Mouse (Mus musculus) embryonic facial prominence, embryonic 12.5 days (tissue): ENCODE measurements around the gene 4930544D05Rik. TPM values are rescaled to one million over a fixed set of nuclear protein-coding genes. Genes with fewer than 3 reads are reported as not detected.

ENCODE experiments used
- ATAC-seq: fragments of 200-750 bp; cut with Nextera tagmentation; 2 replicates; pipeline ENCODE4 v1.8.0; 2017; ENCODE audit not compliant: insufficient number of reproducible peaks, insufficient read depth, low FRiP score, low TSS enrichment
- H3K27ac ChIP-seq: fragments of 300-500 bp; sonication (generic); 2 replicates; pipeline ENCODE4 v1.5.1; 2016; ENCODE audit warnings: mild to moderate bottlenecking
- H3K27me3 ChIP-seq: fragments of 300-500 bp; sonication (generic); 2 replicates; pipeline ENCODE4 v1.6.1; 2016; ENCODE audit warnings: mild to moderate bottlenecking, moderate library complexity
- H3K36me3 ChIP-seq: fragments of 300-500 bp; sonication (generic); 2 replicates; pipeline ENCODE4 v1.6.1; 2016; ENCODE audit warnings: mild to moderate bottlenecking
- H3K4me1 ChIP-seq: fragments of 300-500 bp; sonication (generic); 2 replicates; pipeline ENCODE4 v1.6.1; 2016
- H3K4me2 ChIP-seq: fragments of 300-500 bp; sonication (generic); replicated peaks from 2 replicates; pipeline ENCODE4 v1.6.1; 2016; ENCODE audit warnings: mild to moderate bottlenecking, moderate library complexity
- H3K4me3 ChIP-seq: fragments of 300-500 bp; sonication (generic); 2 replicates; pipeline ENCODE4 v1.5.1; 2016; ENCODE audit warnings: mild to moderate bottlenecking
- H3K9ac ChIP-seq: fragments of 300-500 bp; sonication (generic); 2 replicates; pipeline ENCODE4 v1.6.1; 2016; ENCODE audit warnings: mild to moderate bottlenecking, moderate library complexity
- H3K9me3 ChIP-seq: fragments of 300-500 bp; sonication (generic); 2 replicates; pipeline ENCODE4 v1.6.1; 2016; ENCODE audit warnings: mild to moderate bottlenecking, moderate library complexity
- WGBS: fragments of 180-500 bp; shearing (Covaris S2); methylation state at CpG from one replicate; pipeline ENCODE4 v1.1.7; 2016; 5-methylcytosine and 5-hydroxymethylcytosine counted together
- polyA plus RNA-seq: library from polyadenylated mRNA; unstranded; fragments of >200 nt; fragmentation: Nextera tagmentation; extraction: Ambion mirVana; gene quantifications from 2 replicates; pipeline ENCODE4 v1.2.1, GENCODE M21; 2016

4930544D05Rik gene
- polyA plus RNA-seq, 1 experiment from 2014 or later: not detected

DNA sequence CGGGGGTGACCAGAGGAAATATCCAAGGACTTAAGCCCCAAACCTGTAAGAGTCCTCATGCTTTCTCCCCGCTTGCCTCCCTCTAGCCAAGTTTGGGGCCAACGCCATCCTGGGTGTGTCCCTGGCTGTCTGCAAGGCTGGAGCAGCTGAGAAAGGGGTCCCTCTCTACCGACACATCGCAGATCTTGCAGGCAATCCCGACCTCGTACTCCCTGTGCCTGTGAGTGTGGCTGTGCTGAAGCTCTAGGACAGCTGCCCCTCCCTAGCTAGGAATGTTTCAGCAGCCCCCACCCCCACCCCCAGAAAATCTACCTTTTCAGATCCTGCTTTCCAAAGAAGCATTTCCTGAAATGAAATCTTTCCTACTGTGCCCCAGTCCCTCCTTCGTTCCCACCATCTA, 43.3 kb downstream of the 4930544D05Rik start:
- no peaks in the 10 kb centered on the region for H3K27me3 ChIP-seq
- no peak overlapping the region for H3K9ac ChIP-seq
- no peak overlapping the region for H3K4me3 ChIP-seq
- H3K27ac ChIP-seq: no peak overlapping the region
- H3K4me1 ChIP-seq: peaks cover 35% of the 10 kb centered on the region
- WGBS: 69% methylated on average over 8 of the region's 8 CpGs
- no peak for ATAC-seq
- no peak overlapping the region for H3K4me2 ChIP-seq
- H3K36me3 ChIP-seq: peaks cover 36% of the 10 kb centered on the region
- no peaks in the 10 kb centered on the region for H3K9me3 ChIP-seq

GRCm38 (mm10) chr11:70660571-70660970, 44.9 kb downstream of the 4930544D05Rik start:
- 83% methylated on average over 8 of the region's 8 CpGs for WGBS
- Histone ChIP-seq H3K27ac (no peak overlapping the region), H3K36me3 (peaks cover 51% of the 10 kb centered on the region)

DNA sequence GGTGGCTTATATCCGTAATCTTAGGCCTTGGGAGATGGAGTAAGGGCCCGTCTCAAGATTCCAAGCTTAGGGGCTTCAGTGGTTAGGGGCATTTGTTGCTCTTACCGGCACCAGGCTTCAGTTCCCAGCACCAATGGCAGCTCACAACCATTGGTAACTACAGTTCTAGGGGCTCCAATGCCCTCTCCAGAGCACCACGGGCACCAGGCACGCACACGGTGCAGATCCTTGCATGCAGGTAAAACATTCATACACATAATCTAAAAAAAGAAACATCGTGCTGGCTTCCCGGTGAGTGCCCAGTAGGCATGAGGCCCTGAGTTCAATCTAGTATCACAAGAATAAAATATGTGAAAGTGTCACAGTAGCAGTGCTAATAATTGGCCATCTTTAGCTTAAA, 47.5 kb downstream of the 4930544D05Rik start:
- Histone ChIP-seq H3K27ac (no peak overlapping the region), H3K27me3 (no peaks in the 10 kb centered on the region), H3K9me3 (no peaks in the 10 kb centered on the region), H3K36me3 (peaks cover 61% of the 10 kb centered on the region), H3K9ac (no peak overlapping the region), H3K4me3 (no peak overlapping the region), H3K4me2 (no peak overlapping the region), H3K4me1 (peaks cover 24% of the 10 kb centered on the region)
- ATAC-seq: no peak
- WGBS: 93% methylated on average over 8 of the region's 8 CpGs

More at GRCm38 (mm10) chr11:70660571-70660970, 44.9 kb downstream of the 4930544D05Rik start:
- Histone ChIP-seq H3K9ac (no peak overlapping the region), H3K4me1 (peaks cover 33% of the 10 kb centered on the region), H3K9me3 (no peaks in the 10 kb centered on the region), H3K4me2 (no peak overlapping the region), H3K4me3 (no peak overlapping the region), H3K27me3 (no peaks in the 10 kb centered on the region)
- no peak for ATAC-seq

DNA sequence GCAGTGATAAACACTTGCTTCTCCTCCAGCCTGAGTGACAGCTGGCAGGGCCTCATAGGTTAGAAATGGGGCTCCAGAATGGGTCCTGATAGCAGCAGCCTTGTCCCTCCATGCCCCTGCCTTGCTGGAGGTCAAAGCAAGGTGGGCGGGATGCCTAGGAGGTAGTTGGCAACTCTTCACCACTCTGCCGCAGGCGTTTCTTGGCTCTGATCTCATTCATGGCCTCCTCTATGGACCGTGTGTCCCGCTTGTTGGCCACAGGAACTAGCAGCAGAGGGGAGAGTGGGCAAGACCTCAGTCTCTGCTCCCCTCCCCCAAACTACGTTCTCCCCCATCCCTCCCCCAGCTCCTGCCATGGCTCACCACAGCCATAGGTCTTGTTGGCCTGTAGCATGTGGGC, 48.3 kb downstream of the 4930544D05Rik start:
- Histone ChIP-seq H3K4me1 (peaks cover 18% of the 10 kb centered on the region), H3K4me3 (no peak overlapping the region), H3K27ac (no peak overlapping the region), H3K9me3 (no peaks in the 10 kb centered on the region), H3K27me3 (no peaks in the 10 kb centered on the region), H3K4me2 (no peak overlapping the region), H3K9ac (no peak overlapping the region), H3K36me3 (peaks cover 61% of the 10 kb centered on the region)
- 94% methylated on average over 6 of the region's 6 CpGs for WGBS
- no peak for ATAC-seq

DNA sequence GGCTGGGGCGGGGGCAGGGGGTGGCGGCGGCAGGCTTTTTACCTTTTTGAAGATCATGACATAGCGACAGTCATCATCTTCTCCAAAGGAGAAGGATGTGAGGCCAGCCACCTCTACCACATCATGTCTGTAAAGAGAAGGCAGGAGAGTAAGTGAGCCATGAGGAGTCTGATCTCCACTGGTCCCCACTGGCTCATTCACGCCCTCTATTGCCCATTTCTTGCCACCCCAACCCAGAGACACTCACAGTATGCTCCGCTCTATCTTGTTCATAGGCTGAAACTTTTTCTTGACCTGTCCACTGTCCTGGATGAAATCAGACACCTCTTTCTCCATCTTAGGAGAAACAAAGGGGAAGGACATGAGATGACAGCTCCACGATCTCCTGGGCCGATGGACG, 49.1 kb downstream of the 4930544D05Rik start:
- H3K9me3 ChIP-seq: no peaks in the 10 kb centered on the region
- H3K27me3 ChIP-seq: no peaks in the 10 kb centered on the region
- peaks cover 61% of the 10 kb centered on the region for H3K36me3 ChIP-seq
- H3K4me2 ChIP-seq: no peak overlapping the region
- WGBS: 93% methylated on average over 9 of the region's 9 CpGs
- no peak overlapping the region for H3K9ac ChIP-seq
- H3K4me3 ChIP-seq: no peak overlapping the region
- H3K27ac ChIP-seq: no peak overlapping the region
- no peak for ATAC-seq
- peaks cover 16% of the 10 kb centered on the region for H3K4me1 ChIP-seq

Other genes with a start within 250 kb of the 4930544D05Rik start
- 41.9 and 46.4 TPM in 2 replicates for gene Pelp1, start 205.8 kb upstream of the 4930544D05Rik start, polyA plus RNA-seq
- gene Arrb2, start 183.2 kb upstream of the 4930544D05Rik start, polyA plus RNA-seq: 21.7 and 23.7 TPM in 2 replicates
- gene Med11, start 163.9 kb upstream of the 4930544D05Rik start, polyA plus RNA-seq: 41.4 and 44.5 TPM in 2 replicates
- 0.27 and 0.46 TPM in 2 replicates for gene Zmynd15, start 156.4 kb upstream of the 4930544D05Rik start, polyA plus RNA-seq
- gene Cxcl16, start 155.9 kb upstream of the 4930544D05Rik start, polyA plus RNA-seq: 1.4 and 2.2 TPM in 2 replicates
- 0.32 TPM in 1 of 2 replicates, not detected in the other for gene Tm4sf5, start 110.6 kb upstream of the 4930544D05Rik start, polyA plus RNA-seq
- 0.26 and 0.48 TPM in 2 replicates for gene Vmo1, start 101.2 kb upstream of the 4930544D05Rik start, polyA plus RNA-seq
- gene Gltpd2, start 96.7 kb upstream of the 4930544D05Rik start, polyA plus RNA-seq: 0.50 and 0.77 TPM in 2 replicates
- gene Psmb6, start 90.5 kb upstream of the 4930544D05Rik start, polyA plus RNA-seq: 784 and 848 TPM in 2 replicates
- gene Gm40193, start 82.9 kb upstream of the 4930544D05Rik start, polyA plus RNA-seq: not detected in 2 replicates
- 4.4 and 6.7 TPM in 2 replicates for gene Pld2, start 75.8 kb upstream of the 4930544D05Rik start, polyA plus RNA-seq
- gene Mink1, start 53.0 kb upstream of the 4930544D05Rik start, polyA plus RNA-seq: 16.7 and 17.5 TPM in 2 replicates
- gene Chrne, start 3.4 kb downstream of the 4930544D05Rik start, polyA plus RNA-seq: not detected in 2 replicates
- gene Gp1ba, start 23.3 kb downstream of the 4930544D05Rik start, polyA plus RNA-seq: 0.15 and 0.27 TPM in 2 replicates
- gene Rnf167, start 31.4 kb downstream of the 4930544D05Rik start, polyA plus RNA-seq: 96.5 and 104 TPM in 2 replicates
- 159 and 160 TPM in 2 replicates for gene Slc25a11, start 31.6 kb downstream of the 4930544D05Rik start, polyA plus RNA-seq
- gene Pfn1, start 38.8 kb downstream of the 4930544D05Rik start, polyA plus RNA-seq: 1,467 and 1,498 TPM in 2 replicates
- gene Eno3, start 41.4 kb downstream of the 4930544D05Rik start, polyA plus RNA-seq: 20.1 and 27.9 TPM in 2 replicates
- gene Spag7, start 53.6 kb downstream of the 4930544D05Rik start, polyA plus RNA-seq: 143 and 149 TPM in 2 replicates
- gene Camta2, start 72.3 kb downstream of the 4930544D05Rik start, polyA plus RNA-seq: 12.0 and 12.3 TPM in 2 replicates
- gene Inca1, start 84.3 kb downstream of the 4930544D05Rik start, polyA plus RNA-seq: 1.1 and 1.6 TPM in 2 replicates
- 2.8 and 3.0 TPM in 2 replicates for gene Kif1c, start 84.7 kb downstream of the 4930544D05Rik start, polyA plus RNA-seq
- 6.8 and 7.5 TPM in 2 replicates for gene Zfp3, start 148.4 kb downstream of the 4930544D05Rik start, polyA plus RNA-seq
- gene Scimp, start 196.7 kb downstream of the 4930544D05Rik start, polyA plus RNA-seq: not detected in 2 replicates
- gene Rabep1, start 228.9 kb downstream of the 4930544D05Rik start, polyA plus RNA-seq: 43.9 and 45.9 TPM in 2 replicates